13 mouse cellular contexts compared by ENCODE assay signal in genomic region chr9:99158708-99159107, GRCm38 (mm10).
"Had no signal": no experiment of that assay in that cellular context is flagged by ENCODE, and none has a peak within 500 bp of the region (broad histone marks: within the 10 kb centered on the region; RNA-seq: fewer than 3 reads in every experiment).

No protein-coding gene starts in this region.

- H3K4me1 ChIP-seq: lung, embryonic 15.5 days had no signal

- DNase-seq: kidney, adult 8-10 months; kidney, postnatal 36 days; lung, postnatal 14 days; right cerebral cortex, postnatal 4 days; spleen, adult 18-20 months; thymus, adult 18-20 months; thymus, postnatal 14 days had no signal

- H3K9me3 ChIP-seq: limb, embryonic 12.5 days; lung, embryonic 15.5 days; midbrain, embryonic 10.5 days; midbrain, embryonic 15.5 days; neural tube, embryonic 12.5 days had no signal

- ATAC-seq: midbrain, embryonic 15.5 days had no signal

- H3K27ac ChIP-seq: layer of hippocampus, adult 2 months; limb, embryonic 12.5 days; lung, embryonic 15.5 days; midbrain, embryonic 10.5 days; midbrain, embryonic 15.5 days; neural tube, embryonic 12.5 days had no signal

- H3K4me2 ChIP-seq: limb, embryonic 12.5 days; lung, embryonic 15.5 days; midbrain, embryonic 15.5 days; neural tube, embryonic 12.5 days had no signal

- H3K27me3 ChIP-seq: limb, embryonic 12.5 days; lung, embryonic 15.5 days; midbrain, embryonic 15.5 days; neural tube, embryonic 12.5 days had no signal

- H3K36me3 ChIP-seq: limb, embryonic 12.5 days; lung, embryonic 15.5 days; midbrain, embryonic 10.5 days; midbrain, embryonic 15.5 days; neural tube, embryonic 12.5 days had no signal

- H3K9ac ChIP-seq: limb, embryonic 12.5 days; lung, embryonic 15.5 days; midbrain, embryonic 15.5 days; neural tube, embryonic 12.5 days had no signal

- H3K4me3 ChIP-seq: layer of hippocampus, adult 2 months; limb, embryonic 12.5 days; lung, embryonic 15.5 days; midbrain, embryonic 10.5 days; midbrain, embryonic 15.5 days; neural tube, embryonic 12.5 days had no signal
